Mouse (Mus musculus) ovary, postnatal 36 days (tissue): Measurements from ENCODE around the gene Pkig.

Experiments
- DNase-seq: peaks from one replicate; pipeline ENCODE4 v3.0.0; 2022; ENCODE audit warnings: low spot score, mixed read lengths

Gene Pkig

DNA sequence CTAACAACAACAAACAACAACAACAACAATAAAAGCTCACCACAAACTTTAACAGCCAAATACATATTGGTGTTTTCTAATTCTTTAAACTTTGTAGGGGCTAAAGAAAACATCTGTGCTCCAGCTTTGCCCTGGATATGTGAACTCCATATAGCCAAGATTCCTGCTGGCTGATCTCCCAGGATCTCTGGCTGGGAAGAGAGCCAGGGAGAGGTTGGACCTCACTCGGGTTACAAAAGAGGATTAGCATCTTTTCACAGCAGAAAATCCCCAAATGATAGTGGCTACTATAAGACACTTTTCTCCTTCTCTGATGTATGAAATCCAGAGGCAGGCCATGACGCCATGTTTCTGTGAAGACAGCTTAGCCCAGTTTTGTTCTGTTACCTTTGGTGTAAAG lies 98.5 kb downstream of the Pkig start:
- DNase-seq = peak; percentile 53

DNA sequence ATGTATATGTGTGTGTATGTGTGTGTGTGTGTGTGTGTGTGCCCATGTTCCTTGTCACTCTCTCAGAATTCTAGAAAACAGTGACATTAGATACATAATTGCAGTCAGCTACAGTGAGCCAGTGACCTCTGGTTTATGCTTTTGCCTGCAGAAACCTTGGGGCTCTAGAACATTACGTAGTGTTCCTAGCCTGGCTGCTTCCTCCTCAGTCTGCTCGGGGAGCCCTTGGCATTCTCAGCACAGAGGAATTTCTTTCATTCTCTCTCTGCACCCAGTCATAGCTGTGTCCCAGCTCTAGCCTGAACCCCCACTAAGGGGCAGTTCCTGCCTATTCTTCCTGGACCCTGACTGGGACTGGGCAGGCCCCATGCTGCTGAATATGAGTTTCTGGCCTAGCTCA lies 100.0 kb downstream of the Pkig start:
- DNase-seq = no peak

DNA sequence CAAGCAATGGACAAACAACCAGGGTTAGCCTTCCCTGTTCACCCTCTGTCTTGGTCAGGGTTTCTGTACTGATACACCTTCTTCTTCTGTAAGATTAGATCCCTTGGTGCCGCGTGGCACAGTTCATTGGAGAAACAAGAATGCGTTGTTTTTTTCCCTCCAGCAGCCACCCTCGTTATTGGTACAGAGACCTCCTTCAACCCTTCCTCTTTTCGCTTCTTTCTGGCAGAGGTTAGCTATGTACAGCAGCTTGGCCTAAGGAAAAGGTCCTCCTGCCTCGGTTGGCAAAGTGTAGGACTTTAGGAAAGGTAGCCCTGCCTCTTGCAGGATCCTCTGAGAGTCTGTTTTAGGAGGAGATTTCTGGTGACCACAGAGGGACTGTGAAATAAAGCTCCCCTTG lies 102.4 kb downstream of the Pkig start:
- no peak for DNase-seq

DNA sequence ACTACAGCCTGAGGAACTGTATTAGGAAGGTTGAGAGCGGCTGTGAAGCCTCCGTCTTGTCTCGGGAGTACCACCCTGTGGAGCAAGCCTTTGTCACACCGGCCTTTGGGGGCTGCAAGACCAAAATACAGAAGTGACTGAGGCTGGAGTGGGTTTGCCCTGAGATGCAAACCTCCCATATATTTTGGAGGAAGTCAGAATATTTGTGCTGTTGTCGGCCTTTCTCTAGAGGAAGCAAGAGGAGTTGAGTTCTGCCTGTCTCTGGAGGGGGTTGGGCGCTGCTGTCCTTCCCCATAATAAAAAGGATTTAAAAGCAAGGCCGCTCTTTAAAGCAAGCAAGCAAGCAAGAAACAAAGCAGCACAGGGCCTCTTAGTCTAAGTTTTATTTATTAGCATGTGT lies 103.2 kb downstream of the Pkig start:
- no peak for DNase-seq

DNA sequence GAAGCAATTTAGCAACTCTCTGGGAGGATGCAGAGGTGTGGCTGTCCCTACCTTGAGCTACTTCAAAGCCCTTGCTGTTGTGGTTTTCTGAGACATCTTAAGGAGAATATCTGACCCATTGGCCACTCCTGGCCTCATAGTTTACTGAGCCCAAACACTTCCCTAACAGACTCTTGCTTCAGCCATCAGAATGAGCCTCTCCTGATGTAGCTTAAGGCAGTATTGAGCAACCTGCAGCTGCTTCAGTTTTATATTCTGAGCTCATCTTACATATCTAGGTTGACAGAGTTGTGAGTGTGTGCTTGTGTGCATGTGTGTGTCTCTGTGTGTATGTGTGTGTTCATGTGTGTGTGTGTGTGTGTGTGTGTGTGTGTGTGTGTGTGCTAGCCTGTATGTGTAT lies 108.1 kb downstream of the Pkig start:
- no peak for DNase-seq

DNA sequence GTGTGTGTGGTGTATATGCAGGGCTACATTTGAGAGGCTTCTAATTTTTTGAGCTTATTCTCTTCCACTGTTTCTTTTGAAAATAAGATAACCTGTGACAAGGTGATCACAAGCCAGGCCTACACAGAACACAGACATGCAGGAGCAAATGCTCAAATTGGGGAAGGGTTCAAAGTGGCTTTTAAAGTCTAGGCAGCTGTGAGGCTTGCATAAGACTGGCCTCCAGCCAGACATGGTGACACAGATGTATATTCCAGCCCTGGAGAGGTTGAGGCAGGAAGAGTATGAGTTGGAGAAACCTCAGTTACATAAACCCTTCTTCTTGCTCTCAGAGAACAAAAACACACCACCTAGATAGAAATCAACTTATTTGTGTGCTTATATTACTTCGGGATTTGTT lies 108.7 kb downstream of the Pkig start:
- DNase-seq = no peak

DNA sequence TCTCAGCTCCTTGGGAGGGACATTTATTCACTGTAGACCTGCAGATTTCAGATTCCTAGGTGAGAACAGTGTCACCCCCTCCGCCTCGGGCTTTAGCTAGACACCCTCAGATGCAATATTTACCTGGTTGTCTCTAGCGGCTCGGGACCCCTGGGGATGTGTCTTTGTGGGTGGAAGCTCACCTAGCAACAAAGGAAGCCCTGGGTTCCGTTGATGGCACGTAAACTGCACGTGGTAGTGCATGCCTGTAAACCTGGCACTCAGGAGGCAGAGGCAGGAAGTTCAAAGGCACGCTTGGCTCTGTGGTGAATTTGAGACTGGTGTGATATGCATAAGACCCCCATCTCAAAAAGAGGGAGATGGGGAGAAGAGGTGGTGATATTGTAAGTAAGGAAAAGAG lies 112.5 kb downstream of the Pkig start:
- DNase-seq = no peak
